ENCODE assay signal across 10 mouse cellular contexts in genomic region chr6:37645551-37645950, GRCm38 (mm10).
DNase-seq lines count a peak whose midpoint lies in the region; ATAC-seq lines count a peak whose summit lies in the region.
"Had no signal": no experiment of that assay in that cellular context is flagged by ENCODE, and none has a peak within 500 bp of the region (broad histone marks: within the 10 kb centered on the region; RNA-seq: fewer than 3 reads in every experiment).

No protein-coding gene starts in this region.

- H3K27me3 ChIP-seq in neural tube, embryonic 12.5 days (replicated peaks) = no peaks in the 10 kb centered on the region
- H3K27me3 ChIP-seq: embryonic facial prominence, embryonic 15.5 days had no signal

- peak; percentile 60 for DNase-seq in embryo, embryonic 10 days (ENCODE audit: low spot score)
- no peak for DNase-seq in embryo, embryonic 9.5 days (ENCODE audit: extremely low spot score)
- DNase-seq in forelimb bud, embryonic 11.5 days (ENCODE audit: low read depth, low spot score) = peak; percentile 76
- peak; percentile 51 for DNase-seq in kidney, postnatal 14 days
- no peak for DNase-seq in adipocyte (ENCODE audit: low spot score)
- DNase-seq in spleen, postnatal 4 days (ENCODE audit: low spot score in 2 of 2) = no peak

- peak; percentile 45 for ATAC-seq in neural tube, embryonic 12.5 days (ENCODE audit: low FRiP score, low read depth)
- ATAC-seq in frontal cortex, adult (ENCODE audit: low TSS enrichment) = no peak
- ATAC-seq: lung, postnatal 0 days had no signal

- 12% methylated on average over 14 of the region's 14 CpGs for WGBS in neural tube, embryonic 12.5 days

- H3K4me2 ChIP-seq in neural tube, embryonic 12.5 days (replicated peaks) = peak overlapping the region; percentile 27
- H3K4me2 ChIP-seq: embryonic facial prominence, embryonic 15.5 days had no signal

- no peak overlapping the region for H3K9ac ChIP-seq in neural tube, embryonic 12.5 days
- H3K9ac ChIP-seq: embryonic facial prominence, embryonic 15.5 days had no signal

- H3K27ac ChIP-seq in neural tube, embryonic 12.5 days = peak overlapping the region; percentile 68
- H3K27ac ChIP-seq: embryonic facial prominence, embryonic 15.5 days had no signal

- peaks cover 13% of the 10 kb centered on the region for H3K4me1 ChIP-seq in neural tube, embryonic 12.5 days
- H3K4me1 ChIP-seq: embryonic facial prominence, embryonic 15.5 days had no signal

- no peaks in the 10 kb centered on the region for H3K9me3 ChIP-seq in neural tube, embryonic 12.5 days
- H3K9me3 ChIP-seq: embryonic facial prominence, embryonic 15.5 days had no signal

- no peaks in the 10 kb centered on the region for H3K36me3 ChIP-seq in neural tube, embryonic 12.5 days
- H3K36me3 ChIP-seq: embryonic facial prominence, embryonic 15.5 days had no signal

- H3K4me3 ChIP-seq in neural tube, embryonic 12.5 days = no peak overlapping the region
- H3K4me3 ChIP-seq: embryonic facial prominence, embryonic 15.5 days had no signal

Comparison
In these comparisons a context has a peak if more than half of its experiments do, and no peak if none do; other contexts are left out.
1. DNase-seq: peak in embryo, embryonic 10 days (single experiment), forelimb bud, embryonic 11.5 days (single experiment) and kidney, postnatal 14 days (single experiment); none in embryo, embryonic 9.5 days (single experiment), adipocyte (single experiment) and spleen, postnatal 4 days (0 of 2).